Mouse (Mus musculus) mature B cell (primary cell): ENCODE data around the gene Kcnab2.

Experiments used
- in situ Hi-C: fragments of 300-500 bp; cut with MboI; formaldehyde crosslinking; loops from 2 replicates; pipeline ENCODE4 v1.14.3; 2019

The Kcnab2 gene

GRCm38 (mm10) chr4:152392192-152392591 lies 85.5 kb downstream of the Kcnab2 start:
- in situ Hi-C loops, result no loop called here

- in situ Hi-C loops, result no loop called here
Observed at GRCm38 (mm10) chr4:152385644-152386043, 92.0 kb downstream of the Kcnab2 start.

GRCm38 (mm10) chr4:152382528-152383252 lies 95.0 kb downstream of the Kcnab2 start:
- in situ Hi-C loops, result no loop called here

DNA sequence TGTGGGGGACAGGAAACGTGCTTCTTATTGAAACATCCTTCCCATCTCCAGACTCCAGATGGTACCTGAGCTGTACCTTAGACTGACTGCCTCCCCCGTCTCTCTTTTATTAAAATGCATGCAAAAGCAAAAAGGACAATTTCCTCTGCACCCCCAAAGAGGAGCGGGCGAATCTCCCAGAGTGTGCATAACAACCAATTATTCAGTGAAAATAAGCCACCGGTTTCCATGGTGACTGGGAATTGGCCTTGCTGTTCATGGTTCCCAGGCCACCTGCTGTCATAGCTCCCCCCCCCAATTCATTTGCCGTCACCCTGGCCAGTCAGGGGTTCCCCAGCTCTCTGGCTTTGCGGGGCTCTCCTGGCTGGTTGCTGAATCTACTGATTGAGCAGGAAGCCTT lies 112.4 kb downstream of the Kcnab2 start:
- in situ Hi-C loops, result no loop called here

DNA sequence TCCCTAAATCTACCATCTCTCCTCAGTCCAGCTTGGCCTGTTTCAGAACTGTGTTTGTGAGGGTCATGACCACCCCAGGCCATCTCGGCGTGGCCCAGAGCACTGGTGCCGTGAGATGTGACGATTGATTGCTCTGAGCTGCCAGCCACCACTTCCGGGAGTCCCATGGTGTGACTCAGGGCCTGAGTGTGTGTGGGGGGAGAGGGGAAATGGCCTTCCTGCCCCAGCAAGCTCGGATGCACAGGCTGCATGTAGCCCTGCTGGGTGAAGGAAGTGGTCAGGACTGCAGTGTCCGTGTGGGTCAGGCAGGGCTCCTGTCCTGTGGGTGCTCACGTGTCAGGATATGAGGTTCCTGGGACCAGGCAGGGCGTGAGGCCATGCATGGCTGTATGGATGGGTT lies 115.5 kb downstream of the Kcnab2 start:
- in situ Hi-C loops, result no loop called here

- in situ Hi-C loops, result no loop called here
Observed at GRCm38 (mm10) chr4:152360855-152361254, 116.8 kb downstream of the Kcnab2 start.

DNA sequence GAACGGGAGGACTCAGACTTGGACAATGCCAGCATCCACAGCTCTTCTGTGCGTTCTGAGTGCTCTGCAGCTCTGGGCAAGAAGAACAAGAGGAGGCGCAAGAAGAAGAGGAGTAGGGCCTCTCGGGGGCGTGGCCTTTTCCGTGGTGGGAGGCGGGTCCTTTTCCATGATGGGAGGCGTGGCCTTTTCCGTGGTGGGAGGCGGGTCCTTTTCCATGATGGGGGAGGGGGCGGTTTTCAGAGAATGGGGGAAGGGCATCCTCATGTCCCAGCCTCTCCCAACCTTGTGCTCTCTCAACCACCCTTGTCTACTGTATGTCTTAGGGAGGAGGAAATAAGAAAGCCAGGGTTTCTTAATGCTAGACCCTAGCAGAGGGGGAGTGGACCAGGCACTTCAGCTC lies 118.0 kb downstream of the Kcnab2 start:
- in situ Hi-C loops, result no loop called here

GRCm38 (mm10) chr4:152355672-152356071 lies 122.0 kb downstream of the Kcnab2 start:
- in situ Hi-C loops, result no loop called here

- in situ Hi-C loops, result no loop called here
Observed at GRCm38 (mm10) chr4:152353886-152354637, 123.6 kb downstream of the Kcnab2 start.

DNA sequence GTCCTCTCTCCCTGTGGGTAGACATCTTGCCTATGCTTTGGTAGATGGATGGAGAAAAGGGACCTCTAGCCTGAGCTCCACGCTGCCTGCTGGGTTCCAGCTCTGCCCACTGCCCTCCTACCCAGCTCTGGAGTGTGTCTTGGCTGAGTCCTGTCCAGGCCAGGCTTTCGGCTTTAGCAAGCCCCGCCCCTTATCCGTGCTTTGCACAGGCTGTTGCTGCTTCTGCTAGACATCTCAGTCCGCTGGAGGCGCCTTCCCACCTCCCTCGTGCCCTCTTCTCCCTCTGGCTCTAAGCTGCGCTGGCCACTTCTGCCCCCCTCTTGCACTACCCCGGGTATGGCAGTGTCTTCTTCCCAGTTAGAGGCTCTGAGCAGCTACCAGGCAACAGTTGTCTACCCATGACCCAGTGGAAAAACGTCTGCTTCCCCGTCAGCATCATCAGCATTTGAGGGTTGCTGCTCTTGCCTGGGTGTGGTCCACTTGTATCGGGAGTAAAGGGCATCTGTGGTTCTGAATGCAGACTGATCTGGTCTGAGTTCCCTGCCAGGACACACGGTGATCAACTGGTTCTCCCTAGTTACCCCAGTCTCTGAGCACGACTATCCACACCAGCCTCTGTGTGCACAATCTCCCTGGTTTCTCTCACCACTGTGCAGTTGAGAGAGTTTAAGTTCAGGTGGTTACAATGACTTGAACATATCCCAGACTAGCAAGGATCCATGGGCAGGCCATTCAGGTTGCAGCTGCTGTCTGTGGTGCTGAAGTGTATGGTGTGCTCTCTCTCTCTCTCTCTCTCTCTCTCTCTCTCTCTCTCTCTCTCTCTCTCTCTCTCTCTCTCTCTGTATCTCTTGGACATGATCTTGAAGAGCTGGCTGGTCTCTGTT lies 126.0 kb downstream of the Kcnab2 start:
- in situ Hi-C loops, result no loop called here

DNA sequence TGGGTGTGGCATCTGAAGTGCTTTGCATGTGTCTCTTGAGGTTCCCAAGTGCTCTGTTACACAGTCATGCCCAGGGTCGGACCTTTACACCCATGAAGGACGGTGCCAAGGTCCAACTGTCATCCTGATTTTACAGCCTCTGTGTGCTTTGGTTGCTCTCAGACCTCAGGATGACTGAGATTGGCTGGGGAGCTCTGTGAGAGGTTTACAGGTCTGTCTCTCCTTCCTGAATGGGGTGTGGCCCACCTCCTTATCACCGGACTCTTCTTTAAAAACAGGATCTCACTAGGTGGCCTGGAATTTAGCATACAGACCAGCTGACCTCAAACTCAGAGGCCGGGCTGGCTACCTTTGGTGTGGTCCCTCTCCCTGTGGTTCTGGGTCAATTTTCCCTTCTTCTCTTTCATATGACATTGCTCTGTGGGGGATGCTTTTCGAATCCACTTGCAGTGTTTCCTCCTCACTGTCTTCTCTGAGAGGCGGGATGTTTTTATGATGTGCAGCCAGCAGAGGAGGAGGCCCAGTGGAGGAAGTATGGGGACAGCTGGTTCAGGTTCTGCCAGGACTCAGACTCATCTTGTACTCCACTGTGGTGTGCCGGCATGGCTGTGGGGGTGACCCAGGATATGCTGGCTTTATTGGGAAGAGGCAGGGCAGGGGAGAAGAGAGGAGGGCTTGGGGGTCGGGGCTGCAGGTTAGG lies 126.8 kb downstream of the Kcnab2 start:
- in situ Hi-C loops, result no loop called here

- in situ Hi-C loops, result no loop called here
Observed at GRCm38 (mm10) chr4:152349837-152350381, 127.8 kb downstream of the Kcnab2 start.

DNA sequence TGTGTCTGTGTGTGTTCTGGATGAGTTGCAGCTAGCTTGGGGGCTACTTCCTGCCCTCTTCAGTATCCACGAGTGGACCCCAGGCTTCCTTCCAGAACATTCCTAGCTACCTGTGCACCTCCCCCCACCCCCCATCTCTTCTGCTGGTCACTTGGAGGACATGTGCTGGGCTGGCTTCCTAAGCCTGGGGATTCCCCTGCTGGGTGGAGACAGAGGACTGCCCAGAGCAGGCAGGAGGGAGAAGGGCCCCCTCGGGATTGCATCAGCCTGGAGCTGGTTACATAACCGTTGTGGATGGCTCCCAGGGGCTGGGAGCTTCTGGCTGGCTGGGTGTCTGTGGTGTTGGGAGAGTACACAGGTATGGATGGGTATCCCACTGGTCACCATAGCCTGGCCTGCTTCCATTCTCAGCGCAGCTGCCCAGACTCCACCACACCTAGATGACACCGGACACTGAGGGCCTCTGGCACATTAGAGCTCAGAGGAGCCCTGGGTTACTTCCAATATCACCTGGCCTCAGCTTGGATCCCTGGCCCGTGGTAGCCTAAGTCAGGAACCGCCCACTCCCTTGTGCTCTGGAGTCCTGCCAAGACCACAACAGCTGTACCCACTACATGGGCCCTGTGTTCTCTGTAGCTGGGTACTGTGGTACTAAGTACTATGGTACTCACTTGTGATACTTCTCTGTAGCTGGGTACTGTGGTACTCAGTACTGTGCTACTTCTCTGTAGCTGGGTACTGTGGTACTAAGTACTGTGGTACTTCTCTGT lies 132.4 kb downstream of the Kcnab2 start:
- in situ Hi-C loops, result no loop called here

GRCm38 (mm10) chr4:152344651-152345050 lies 133.0 kb downstream of the Kcnab2 start:
- in situ Hi-C loops, result no loop called here

GRCm38 (mm10) chr4:152343296-152343695 lies 134.4 kb downstream of the Kcnab2 start:
- in situ Hi-C loops, result no loop called here
